Mouse (Mus musculus): ENCODE measurements around the gene Uso1. TPM values are rescaled to one million over a fixed set of nuclear protein-coding genes. Genes with fewer than 3 reads are reported as not detected.

Uso1 gene
- total and polyA plus RNA-seq, 2 experiments from 2014 or later = 17.7 to 29.8 TPM

- Histone ChIP-seq H3K4me1 (ENCODE audit: insufficient read depth, low read length) (no peaks in the 10 kb centered on the region), H3K27ac (no peak overlapping the region), H3K27me3 (ENCODE audit: insufficient read depth, low read length) (no peaks in the 10 kb centered on the region), H3K4me2 (ENCODE audit: low read depth, low read length) (no peak overlapping the region), H3K36me3 (ENCODE audit: insufficient read depth, low read length) (no peaks in the 10 kb centered on the region), H3K4me3 (ENCODE audit: low read length) (no peak overlapping the region), H3K9me3 (ENCODE audit: low read length) (0 out of 2 replicates have a peak, but pooled peaks cover 5% of the 10 kb centered on the region), H3K9ac (replicated peaks; ENCODE audit: low read length) (no peak overlapping the region)
- TF ChIP-seq CTCF (IDR thresholded peaks at IDR 0.05; ENCODE audit: low read depth) = 0 out of 2 replicates have a peak, but pooled peaks have one; percentile 7
- WGBS = 91% methylated on average over 6 of the region's 6 CpGs
- DNase-seq (ENCODE audit: low spot score) = no peak
- ATAC-seq = no peak
Measured at GRCm38 (mm10) chr5:92252031-92252430, 114.3 kb downstream of the Uso1 start.

Other genes starting within 250 kb of the Uso1 start
- 23.2 and 35.6 TPM in 2 replicates for gene Rchy1, start 174.9 kb upstream of the Uso1 start, total RNA-seq (2014; rRNA removed)
- 76.6 and 81.2 TPM in 2 replicates for gene Rchy1, start 174.9 kb upstream of the Uso1 start, polyA plus RNA-seq (2015; fragmentation: Nextera tagmentation; extraction: Ambion mirVana)
- gene Odaph, start 150.5 kb upstream of the Uso1 start, total RNA-seq (2014; rRNA removed) = 1.2 TPM in 1 of 2 replicates, not detected in the other
- gene Odaph, start 150.5 kb upstream of the Uso1 start, polyA plus RNA-seq (2015; fragmentation: Nextera tagmentation; extraction: Ambion mirVana) = 0.66 and 1.1 TPM in 2 replicates
- gene Cdkl2, start 94.1 kb upstream of the Uso1 start, total RNA-seq (2014; rRNA removed) = 16.6 and 17.1 TPM in 2 replicates
- gene Cdkl2, start 94.1 kb upstream of the Uso1 start, polyA plus RNA-seq (2015; fragmentation: Nextera tagmentation; extraction: Ambion mirVana) = 29.2 and 29.4 TPM in 2 replicates
- 132 and 143 TPM in 2 replicates for gene G3bp2, start 54.2 kb upstream of the Uso1 start, total RNA-seq (2014; rRNA removed)
- 265 and 271 TPM in 2 replicates for gene G3bp2, start 54.2 kb upstream of the Uso1 start, polyA plus RNA-seq (2015; fragmentation: Nextera tagmentation; extraction: Ambion mirVana)
- not detected in 2 replicates for gene U90926, start 77.5 kb downstream of the Uso1 start, total RNA-seq (2014; rRNA removed)
- not detected in 2 replicates for gene U90926, start 77.5 kb downstream of the Uso1 start, polyA plus RNA-seq (2015; fragmentation: Nextera tagmentation; extraction: Ambion mirVana)
- gene Ppef2, start 118.3 kb downstream of the Uso1 start, total RNA-seq (2014; rRNA removed) = 1.5 and 3.5 TPM in 2 replicates
- gene Ppef2, start 118.3 kb downstream of the Uso1 start, polyA plus RNA-seq (2015; fragmentation: Nextera tagmentation; extraction: Ambion mirVana) = 0.35 and 0.43 TPM in 2 replicates
- gene Naaa, start 140.2 kb downstream of the Uso1 start, total RNA-seq (2014; rRNA removed) = 28.9 and 44.9 TPM in 2 replicates
- 29.1 TPM in 2 replicates for gene Naaa, start 140.2 kb downstream of the Uso1 start, polyA plus RNA-seq (2015; fragmentation: Nextera tagmentation; extraction: Ambion mirVana)
- gene Sdad1, start 172.5 kb downstream of the Uso1 start, total RNA-seq (2014; rRNA removed) = 27.3 and 28.3 TPM in 2 replicates
- 30.6 and 30.7 TPM in 2 replicates for gene Sdad1, start 172.5 kb downstream of the Uso1 start, polyA plus RNA-seq (2015; fragmentation: Nextera tagmentation; extraction: Ambion mirVana)
- not detected in 2 replicates for gene Cxcl9, start 190.1 kb downstream of the Uso1 start, total RNA-seq (2014; rRNA removed)
- not detected in 2 replicates for gene Cxcl9, start 190.1 kb downstream of the Uso1 start, polyA plus RNA-seq (2015; fragmentation: Nextera tagmentation; extraction: Ambion mirVana)
- gene Art3, start 193.9 kb downstream of the Uso1 start, total RNA-seq (2014; rRNA removed) = 1.8 and 4.1 TPM in 2 replicates
- 8.0 and 10.2 TPM in 2 replicates for gene Art3, start 193.9 kb downstream of the Uso1 start, polyA plus RNA-seq (2015; fragmentation: Nextera tagmentation; extraction: Ambion mirVana)
- not detected in 2 replicates for gene Cxcl10, start 211.0 kb downstream of the Uso1 start, total RNA-seq (2014; rRNA removed)
- gene Cxcl10, start 211.0 kb downstream of the Uso1 start, polyA plus RNA-seq (2015; fragmentation: Nextera tagmentation; extraction: Ambion mirVana) = 0.54 and 0.80 TPM in 2 replicates